Mouse (Mus musculus) embryonic facial prominence, embryonic 10.5 days (tissue): ENCODE measurements around the gene Pcca. TPM values are rescaled to one million over a fixed set of nuclear protein-coding genes. Genes with fewer than 3 reads are reported as not detected.
A peak's percentile ranks its signal among the peaks of the same experiment; 100 is the strongest.

Source experiments
- DNase-seq: peaks from one replicate; pipeline ENCODE4 v3.0.0-alpha.2; 2017; ENCODE audit warnings: low spot score
- H3K27ac ChIP-seq: fragments of 300-500 bp; sonication (generic); replicated peaks from 2 replicates; pipeline ENCODE4 v1.5.1; 2016; ENCODE audit warnings: mild to moderate bottlenecking
- H3K27me3 ChIP-seq: fragments of 300-500 bp; sonication (generic); replicated peaks from 2 replicates; pipeline ENCODE4 v1.6.1; 2016; ENCODE audit warnings: low read depth, mild to moderate bottlenecking; ENCODE audit not compliant: poor library complexity, severe bottlenecking
- H3K36me3 ChIP-seq: fragments of 300-500 bp; sonication (generic); replicated peaks from 2 replicates; pipeline ENCODE4 v1.6.1; 2016; ENCODE audit warnings: mild to moderate bottlenecking, moderate library complexity
- H3K4me1 ChIP-seq: fragments of 300-500 bp; sonication (generic); 2 replicates; pipeline ENCODE4 v1.6.1; 2016
- H3K4me3 ChIP-seq: fragments of 300-500 bp; sonication (generic); 2 replicates; pipeline ENCODE4 v1.5.1; 2016; ENCODE audit warnings: mild to moderate bottlenecking, moderate library complexity
- H3K9me3 ChIP-seq: fragments of 300-500 bp; sonication (generic); 2 replicates; pipeline ENCODE4 v1.6.1; 2016; ENCODE audit warnings: mild to moderate bottlenecking
- WGBS: fragments of 180-500 bp; shearing (Covaris S2); methylation state at CpG from one replicate; pipeline ENCODE4 v1.1.7; 2016; 5-methylcytosine and 5-hydroxymethylcytosine counted together
- polyA plus RNA-seq: library from polyadenylated mRNA; unstranded; fragments of >200 nt; fragmentation: Nextera tagmentation; extraction: Ambion mirVana; gene quantifications from 2 replicates; pipeline ENCODE4 v1.2.1, GENCODE M21; 2016

The Pcca gene
- polyA plus RNA-seq = 29.1 and 32.8 TPM in 2 replicates

- Histone ChIP-seq H3K27me3 (no peaks in the 10 kb centered on the region), H3K4me3 (peak within 1 kb of the TSS; percentile 91), H3K4me1 (peaks cover 15% of the 10 kb centered on the region), H3K36me3 (no peaks in the 10 kb centered on the region), H3K9me3 (no peaks in the 10 kb centered on the region), H3K27ac (peak within 1 kb of the TSS; percentile 88)
- DNase-seq = peak; percentile 99
- 1% methylated on average over 54 of the region's 54 CpGs for WGBS
Measured at GRCm38 (mm10) chr14:122534017-122534924, at the start of gene Pcca. Gene Pcca, plus strand, starts transcription at chr14:122534324.

- Histone ChIP-seq H3K36me3 (no peaks in the 10 kb centered on the region), H3K9me3 (no peaks in the 10 kb centered on the region), H3K27me3 (peaks cover 97% of the 10 kb centered on the region), H3K4me3 (no peak overlapping the region), H3K27ac (no peak overlapping the region), H3K4me1 (peaks cover 24% of the 10 kb centered on the region)
- DNase-seq = no peak
- WGBS = 1% methylated on average over 4 of the region's 4 CpGs
Measured at GRCm38 (mm10) chr14:122484458-122484843, 49.7 kb upstream of the Pcca start.

- H3K27me3 ChIP-seq = peaks cover 97% of the 10 kb centered on the region
- no peaks in the 10 kb centered on the region for H3K36me3 ChIP-seq
- H3K27ac ChIP-seq = 0 out of 2 replicates have a peak overlapping the region, but pooled peaks have one; percentile 14
- H3K9me3 ChIP-seq = no peaks in the 10 kb centered on the region
- peaks cover 24% of the 10 kb centered on the region for H3K4me1 ChIP-seq
- H3K4me3 ChIP-seq = peak overlapping the region; percentile 25; the same call in 1 of the 2 replicates
- peak; percentile 50 for DNase-seq
- WGBS = under 1% methylated on average over 24 of the region's 24 CpGs
Measured at GRCm38 (mm10) chr14:122484844-122485551, 49.1 kb upstream of the Pcca start.

- no peaks in the 10 kb centered on the region for H3K36me3 ChIP-seq
- peaks cover 30% of the 10 kb centered on the region for H3K4me1 ChIP-seq
Measured at GRCm38 (mm10) chr14:122485635-122486181, 48.4 kb upstream of the Pcca start.

GRCm38 (mm10) chr14:122486611-122487010 lies 47.5 kb upstream of the Pcca start:
- Histone ChIP-seq H3K4me3 (no peak overlapping the region), H3K9me3 (no peaks in the 10 kb centered on the region), H3K27me3 (peaks cover 97% of the 10 kb centered on the region), H3K4me1 (peaks cover 33% of the 10 kb centered on the region), H3K27ac (no peak overlapping the region), H3K36me3 (no peaks in the 10 kb centered on the region)
- DNase-seq = no peak
- WGBS = 14% methylated on average over 1 of the region's 1 CpGs

More at GRCm38 (mm10) chr14:122485635-122486181, 48.4 kb upstream of the Pcca start:
- H3K4me3 ChIP-seq = no peak overlapping the region
- H3K27ac ChIP-seq = no peak overlapping the region
- H3K9me3 ChIP-seq = no peaks in the 10 kb centered on the region
- peaks cover 97% of the 10 kb centered on the region for H3K27me3 ChIP-seq
- 2% methylated on average over 12 of the region's 12 CpGs for WGBS
- peak; percentile 23 for DNase-seq

GRCm38 (mm10) chr14:122487366-122487765 lies 46.8 kb upstream of the Pcca start:
- Histone ChIP-seq H3K4me1 (peaks cover 29% of the 10 kb centered on the region), H3K36me3 (no peaks in the 10 kb centered on the region), H3K9me3 (no peaks in the 10 kb centered on the region), H3K4me3 (no peak overlapping the region), H3K27ac (no peak overlapping the region), H3K27me3 (peaks cover 97% of the 10 kb centered on the region)
- peak; percentile 57 for DNase-seq
- under 1% methylated on average over 5 of the region's 5 CpGs for WGBS

- under 1% methylated on average over 5 of the region's 5 CpGs for WGBS
- H3K27ac ChIP-seq = no peak overlapping the region
- DNase-seq = peak; percentile 18
- H3K36me3 ChIP-seq = no peaks in the 10 kb centered on the region
- H3K27me3 ChIP-seq = peaks cover 96% of the 10 kb centered on the region
- no peak overlapping the region for H3K4me3 ChIP-seq
- H3K9me3 ChIP-seq = no peaks in the 10 kb centered on the region
- peaks cover 21% of the 10 kb centered on the region for H3K4me1 ChIP-seq
Measured at GRCm38 (mm10) chr14:122489041-122489440, 45.1 kb upstream of the Pcca start.

GRCm38 (mm10) chr14:122489686-122490414 lies 44.3 kb upstream of the Pcca start:
- DNase-seq = no peak
- no peaks in the 10 kb centered on the region for H3K36me3 ChIP-seq
- H3K9me3 ChIP-seq = no peaks in the 10 kb centered on the region
- peak overlapping the region; percentile 53 for H3K4me3 ChIP-seq
- peaks cover 92% of the 10 kb centered on the region for H3K27me3 ChIP-seq
- peaks cover 16% of the 10 kb centered on the region for H3K4me1 ChIP-seq
- 4% methylated on average over 12 of the region's 12 CpGs for WGBS
- H3K27ac ChIP-seq = no peak overlapping the region

GRCm38 (mm10) chr14:122490441-122491328 lies 43.4 kb upstream of the Pcca start, which contains the start of gene Gm10837:
Gene Gm10837, plus strand, starts transcription at chr14:122490586.
- Histone ChIP-seq H3K27ac (peak within 1 kb of the TSS; percentile 48; the same call in 1 of the 2 replicates), H3K27me3 (peaks cover 89% of the 10 kb centered on the region), H3K36me3 (no peaks in the 10 kb centered on the region), H3K4me3 (peak within 1 kb of the TSS; percentile 53), H3K4me1 (peaks cover 9% of the 10 kb centered on the region), H3K9me3 (no peaks in the 10 kb centered on the region)
- DNase-seq = peak; percentile 65
- WGBS = 2% methylated on average over 51 of the region's 51 CpGs

- H3K4me3 ChIP-seq = no peak overlapping the region
- no peaks in the 10 kb centered on the region for H3K36me3 ChIP-seq
- 59% methylated on average over 6 of the region's 6 CpGs for WGBS
- no peak for DNase-seq
- H3K27ac ChIP-seq = no peak overlapping the region
- peaks cover 9% of the 10 kb centered on the region for H3K4me1 ChIP-seq
- peaks cover 80% of the 10 kb centered on the region for H3K27me3 ChIP-seq
- H3K9me3 ChIP-seq = no peaks in the 10 kb centered on the region
Measured at GRCm38 (mm10) chr14:122491521-122491920, 42.6 kb upstream of the Pcca start.

- WGBS = 72% methylated on average over 1 of the region's 1 CpGs
- H3K9me3 ChIP-seq = no peaks in the 10 kb centered on the region
- peaks cover 75% of the 10 kb centered on the region for H3K27me3 ChIP-seq
- H3K4me3 ChIP-seq = no peak overlapping the region
- H3K4me1 ChIP-seq = peaks cover 9% of the 10 kb centered on the region
- no peaks in the 10 kb centered on the region for H3K36me3 ChIP-seq
- no peak for DNase-seq
- H3K27ac ChIP-seq = no peak overlapping the region
Measured at GRCm38 (mm10) chr14:122492015-122492414, 42.1 kb upstream of the Pcca start.
